Mouse (Mus musculus) thymus, postnatal 0 days (tissue): ENCODE results near the gene Alyref2. TPM values are rescaled to one million over a fixed set of nuclear protein-coding genes. Genes with fewer than 3 reads are reported as not detected.

Experiments used
- polyA plus RNA-seq: library from polyadenylated mRNA; unstranded; fragments of >200 nt; fragmentation: Nextera tagmentation; extraction: Ambion mirVana; gene quantifications from 2 replicates; pipeline ENCODE4 v1.2.1, GENCODE M21; 2015

The Alyref2 gene
- polyA plus RNA-seq, 1 experiment from 2014 or later = 20.4 TPM

Other genes starting within 250 kb of the Alyref2 start
- 43.9 and 50.6 TPM in 2 replicates for gene B4galt3, start 233.2 kb upstream of the Alyref2 start, polyA plus RNA-seq
- gene Ppox, start 222.3 kb upstream of the Alyref2 start, polyA plus RNA-seq = 34.2 and 34.3 TPM in 2 replicates
- gene Usp21, start 215.5 kb upstream of the Alyref2 start, polyA plus RNA-seq = 39.5 and 42.7 TPM in 2 replicates
- gene Ufc1, start 208.5 kb upstream of the Alyref2 start, polyA plus RNA-seq = 109 and 111 TPM in 2 replicates
- 44.2 and 47.8 TPM in 2 replicates for gene Dedd, start 174.3 kb upstream of the Alyref2 start, polyA plus RNA-seq
- gene Nit1, start 157.8 kb upstream of the Alyref2 start, polyA plus RNA-seq = 39.0 and 44.0 TPM in 2 replicates
- 87.5 and 92.2 TPM in 2 replicates for gene Pfdn2, start 157.8 kb upstream of the Alyref2 start, polyA plus RNA-seq
- 0.76 and 1.4 TPM in 2 replicates for gene Klhdc9, start 142.7 kb upstream of the Alyref2 start, polyA plus RNA-seq
- 0.91 and 1.1 TPM in 2 replicates for gene Nectin4, start 133.4 kb upstream of the Alyref2 start, polyA plus RNA-seq
- gene Arhgap30, start 114.5 kb upstream of the Alyref2 start, polyA plus RNA-seq = 64.2 and 73.2 TPM in 2 replicates
- gene Usf1, start 92.2 kb upstream of the Alyref2 start, polyA plus RNA-seq = 80.7 and 90.6 TPM in 2 replicates
- 4.7 and 4.8 TPM in 2 replicates for gene Tstd1, start 84.6 kb upstream of the Alyref2 start, polyA plus RNA-seq
- gene F11r, start 65.9 kb upstream of the Alyref2 start, polyA plus RNA-seq = 15.4 and 22.7 TPM in 2 replicates
- gene Itln1, start 31.8 kb downstream of the Alyref2 start, polyA plus RNA-seq = 2.2 and 2.8 TPM in 2 replicates
- 3.2 and 4.2 TPM in 2 replicates for gene Cd244a, start 55.7 kb downstream of the Alyref2 start, polyA plus RNA-seq
- gene Ly9, start 103.9 kb downstream of the Alyref2 start, polyA plus RNA-seq = 22.4 and 22.7 TPM in 2 replicates
- 4.1 and 4.7 TPM in 2 replicates for gene Slamf7, start 149.6 kb downstream of the Alyref2 start, polyA plus RNA-seq
- gene Cd48, start 178.5 kb downstream of the Alyref2 start, polyA plus RNA-seq = 100 and 114 TPM in 2 replicates